Mouse (Mus musculus): ENCODE measurements around the gene Creld2.

- no peak for TF ChIP-seq CTCF (IDR thresholded peaks at IDR 0.05; ENCODE audit: control insufficient read depth, insufficient read depth, insufficient replicate concordance, low read depth, low read length)
- no peak for TF ChIP-seq POLR2A (IDR thresholded peaks at IDR 0.05; ENCODE audit: control insufficient read depth, low read depth, low read length)
Measured at GRCm38 (mm10) chr15:88853106-88853505, 33.7 kb downstream of the Creld2 start.

Data from testis, adult 2 months (tissue).